Mouse (Mus musculus) heart, postnatal 0 days (tissue): Measurements from ENCODE around the gene Rab31.

Experiments
- CTCF ChIP-seq: IDR thresholded peaks from 2 replicates; pipeline ENCODE4 v1.5.1; 2016; ENCODE audit warnings: antibody characterized with exemption, control low read depth, low read depth
- EP300 ChIP-seq: IDR thresholded peaks from 2 replicates; pipeline ENCODE4 v1.6.1; 2016; ENCODE audit warnings: antibody characterized with exemption, low read depth

- TF ChIP-seq EP300, result no peak
- TF ChIP-seq CTCF, result peak; percentile 77
Measured at GRCm38 (mm10) chr17:65706220-65706619, 66.3 kb downstream of the Rab31 start.
